Mouse (Mus musculus): ENCODE measurements around the gene Ppp5c.

The Ppp5c gene

DNA sequence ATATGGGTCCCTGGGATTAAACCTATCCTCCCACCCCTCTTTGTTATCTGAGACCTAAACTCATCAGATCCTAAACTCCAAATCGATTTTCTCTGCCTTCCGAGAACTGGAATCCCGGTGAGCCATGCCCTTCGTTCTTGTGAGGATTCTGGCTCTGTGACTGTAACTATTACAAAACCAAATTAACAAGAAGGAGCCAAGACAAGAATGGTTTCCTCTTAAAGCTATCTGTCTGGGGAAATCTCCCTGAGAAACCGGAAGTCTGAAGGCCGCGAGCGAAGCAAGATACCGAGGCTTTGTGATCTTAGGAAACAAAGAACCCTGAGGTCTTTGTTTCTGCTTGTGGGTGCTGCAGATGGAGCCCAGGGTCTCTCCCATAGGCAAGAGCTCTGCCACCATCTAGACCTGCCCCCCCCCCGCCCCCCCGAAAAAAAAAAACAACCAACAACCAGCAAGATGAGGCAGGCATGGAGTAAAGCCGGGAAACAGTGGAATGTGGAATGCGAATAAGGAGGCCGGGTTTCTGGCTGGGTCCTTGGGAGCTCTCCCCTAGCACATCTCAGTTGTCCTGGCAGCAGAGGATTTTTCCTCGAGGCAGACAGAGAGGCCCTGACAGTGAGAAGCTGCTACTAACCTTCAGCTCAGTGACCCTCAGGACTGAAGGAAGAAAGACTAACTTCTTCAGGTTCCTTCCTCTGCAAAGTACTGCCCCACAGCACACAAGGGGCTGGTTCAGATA, 37.5 kb downstream of the Ppp5c start:
- intact Hi-C loops (cut with DNase I) = no loop called here

DNA sequence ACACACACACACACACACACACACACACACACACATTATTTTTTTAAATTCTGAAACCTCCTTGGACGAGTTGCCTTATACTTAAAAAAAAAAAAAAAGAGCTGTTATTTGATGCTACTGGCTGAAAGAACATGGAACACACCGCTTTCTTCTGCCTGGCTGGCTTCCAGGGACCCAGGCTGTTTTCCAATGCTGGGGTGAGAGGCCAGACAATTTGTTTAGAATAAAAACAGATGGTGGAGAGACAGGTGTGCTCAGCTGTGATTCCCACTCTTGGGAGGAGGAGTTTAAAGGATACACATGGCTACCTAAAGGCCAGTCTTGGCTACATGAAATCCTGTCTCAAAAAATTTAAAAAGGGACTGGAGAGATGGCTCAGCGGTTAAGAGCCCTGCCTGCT, 39.3 kb downstream of the Ppp5c start:
- intact Hi-C loops (cut with DNase I) = no loop called here

DNA sequence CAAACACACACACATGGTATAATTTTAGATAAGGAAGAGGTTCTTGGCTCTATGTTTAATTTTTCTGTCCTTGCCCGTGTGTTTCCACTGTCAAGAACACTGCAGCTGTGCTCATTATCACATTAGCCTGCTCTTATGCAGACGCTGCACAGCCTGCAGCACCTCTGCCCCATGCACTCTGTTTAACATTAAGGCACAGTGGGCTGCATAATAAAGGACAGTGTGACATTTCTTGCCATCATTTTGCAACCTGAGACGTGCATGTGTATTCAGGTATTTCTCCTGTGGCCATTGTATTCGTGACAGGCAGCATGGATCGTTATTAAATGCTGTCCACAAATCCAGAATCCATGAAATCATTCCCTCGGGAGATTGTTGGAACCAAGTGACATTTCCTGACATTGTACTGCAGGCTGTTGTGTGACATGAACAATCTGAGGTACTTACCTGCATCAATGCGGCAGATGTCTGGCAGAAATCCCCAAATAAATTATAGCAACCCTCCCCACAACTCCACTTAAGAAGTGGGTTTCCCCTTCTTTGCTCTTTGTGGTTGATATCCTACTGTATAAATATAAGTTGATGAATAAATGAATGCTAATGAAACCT, 40.1 kb downstream of the Ppp5c start:
- intact Hi-C loops (cut with DNase I) = no loop called here

DNA sequence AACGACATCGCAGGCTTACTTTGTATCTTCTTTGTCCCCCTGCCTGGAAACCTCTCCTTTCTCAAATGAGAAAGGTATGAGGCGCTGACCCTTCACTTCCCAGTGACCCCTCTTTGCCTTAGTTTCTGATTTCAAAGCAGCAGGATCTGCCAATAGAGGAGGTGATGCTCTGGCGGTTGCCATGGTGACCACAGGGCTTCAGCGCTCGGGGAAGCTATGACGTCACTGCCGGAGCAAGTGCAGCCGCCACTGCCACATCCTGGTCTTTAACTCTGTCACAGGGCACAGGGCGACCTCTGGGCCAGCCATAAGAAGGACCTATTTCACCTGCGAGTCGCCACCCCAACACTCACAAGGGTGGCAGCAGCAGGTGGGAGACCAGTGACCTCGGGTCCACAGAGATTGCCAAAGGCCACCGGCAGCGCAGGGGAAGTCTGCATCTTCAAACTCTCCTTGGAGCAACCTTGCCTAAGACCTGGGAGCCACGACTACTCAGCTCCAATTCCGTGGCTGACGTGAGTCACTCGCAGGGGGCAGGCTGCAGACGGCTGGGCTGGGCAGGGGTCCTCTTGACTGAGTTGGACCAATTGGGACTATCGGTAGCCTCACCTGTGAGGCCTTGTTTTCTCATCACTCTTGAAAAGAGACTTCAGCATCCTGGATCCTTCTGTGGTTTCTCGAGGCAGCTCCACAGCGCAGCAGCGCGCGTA, 44.7 kb downstream of the Ppp5c start, which contains the start of gene Gm42372:
Gene Gm42372 (plus strand): TSS at position 228 of the 710 bp plus-strand sequence.
- intact Hi-C loops (cut with DNase I) = no loop called here

DNA sequence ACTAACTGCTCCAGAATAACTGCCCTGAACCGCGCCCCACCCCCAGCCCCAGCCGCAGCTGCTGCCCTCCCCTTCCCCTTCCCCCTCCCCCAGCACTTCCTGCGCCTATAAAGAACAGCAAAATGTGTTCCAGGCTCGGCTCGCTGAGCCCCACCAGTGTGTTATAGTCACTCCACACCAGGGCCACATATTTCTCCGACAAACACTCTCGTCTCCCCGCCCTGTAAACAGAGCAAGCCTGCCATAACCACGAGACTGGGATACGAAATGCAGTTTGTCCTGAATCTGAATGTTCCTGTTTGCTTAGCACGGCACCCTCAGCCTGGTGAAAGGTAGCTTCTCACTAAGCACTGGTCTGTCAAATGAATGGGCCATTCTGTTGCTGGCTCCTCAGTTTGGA, 47.4 kb downstream of the Ppp5c start:
- intact Hi-C loops (cut with DNase I) = no loop called here

DNA sequence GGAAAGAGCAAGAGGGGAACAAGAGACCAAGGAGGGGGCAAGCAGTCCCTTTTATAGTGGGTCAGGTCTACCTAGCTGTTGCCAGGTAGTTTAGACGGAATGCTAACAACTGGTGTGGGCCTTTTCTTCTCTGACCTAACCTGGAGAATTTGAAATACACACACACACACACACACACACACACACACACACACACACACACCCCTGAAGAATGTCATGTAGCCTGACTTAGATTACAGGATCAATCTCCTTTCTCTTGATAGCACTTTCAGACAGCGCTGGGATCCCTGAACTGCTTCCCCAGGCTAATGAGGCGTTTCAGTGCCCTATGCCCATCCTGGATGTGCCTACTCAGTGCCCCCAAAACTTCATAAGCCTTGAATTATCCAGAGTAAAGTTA, 49.1 kb downstream of the Ppp5c start:
- intact Hi-C loops (cut with DNase I) = no loop called here

DNA sequence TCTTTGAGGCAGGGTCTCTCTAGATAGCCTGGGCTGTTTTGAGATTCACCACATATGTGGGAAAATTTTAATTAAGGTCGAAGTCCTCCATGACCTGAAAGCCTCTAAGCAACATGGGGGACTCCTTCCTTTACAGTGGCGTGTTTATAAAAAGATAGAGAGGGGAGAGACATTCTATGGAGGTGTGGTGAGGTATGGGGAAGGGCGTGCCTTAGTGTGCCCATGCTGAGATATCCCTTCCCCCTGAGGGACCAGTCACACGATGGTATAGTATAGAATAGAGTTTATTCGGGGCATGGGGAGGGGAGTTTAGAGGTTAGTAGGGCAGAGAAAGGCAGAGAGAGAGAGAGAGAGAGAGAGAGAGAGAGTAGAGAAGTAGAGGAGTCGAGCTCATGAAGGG, 49.6 kb downstream of the Ppp5c start:
- intact Hi-C loops (cut with DNase I) = no loop called here

DNA sequence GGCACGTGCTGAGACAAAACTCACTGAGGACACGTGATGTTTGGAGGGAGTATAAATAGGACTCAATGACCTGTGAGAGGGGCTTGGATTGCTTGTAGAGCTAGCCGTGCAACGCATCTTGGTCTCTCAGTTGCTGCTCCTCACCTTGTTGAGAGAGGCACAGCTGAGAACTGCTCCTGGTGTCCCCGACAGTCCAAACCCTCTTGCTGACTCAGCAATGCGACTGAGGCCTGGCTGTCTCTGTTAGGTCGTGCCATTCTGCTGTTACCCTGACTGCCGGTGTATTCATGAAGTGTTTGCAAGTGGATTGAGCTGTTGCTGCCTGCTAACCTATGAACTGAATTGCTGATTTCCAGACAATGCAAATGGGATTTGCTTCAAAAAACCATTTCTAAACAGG, 51.4 kb downstream of the Ppp5c start:
- intact Hi-C loops (cut with DNase I) = no loop called here

DNA sequence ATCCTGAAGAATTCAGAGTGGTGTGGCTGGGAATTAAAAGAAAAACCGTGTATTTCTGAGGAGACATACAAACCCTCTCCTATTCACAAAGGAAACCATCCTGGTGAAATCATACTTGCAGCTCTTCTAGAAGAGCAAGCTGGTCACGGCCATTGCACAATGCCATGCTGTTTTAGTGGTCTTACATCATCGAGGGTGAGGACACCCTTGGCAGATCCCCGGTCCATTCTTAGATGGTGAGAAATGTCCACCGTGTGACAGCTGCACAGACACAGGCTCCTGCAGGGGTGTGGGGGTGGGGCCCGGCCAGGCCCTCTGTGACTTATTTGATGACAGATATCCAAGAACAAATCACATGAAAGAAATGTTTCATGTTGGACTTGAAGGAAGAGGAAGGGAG, 53.7 kb downstream of the Ppp5c start:
- intact Hi-C loops (cut with DNase I) = no loop called here

DNA sequence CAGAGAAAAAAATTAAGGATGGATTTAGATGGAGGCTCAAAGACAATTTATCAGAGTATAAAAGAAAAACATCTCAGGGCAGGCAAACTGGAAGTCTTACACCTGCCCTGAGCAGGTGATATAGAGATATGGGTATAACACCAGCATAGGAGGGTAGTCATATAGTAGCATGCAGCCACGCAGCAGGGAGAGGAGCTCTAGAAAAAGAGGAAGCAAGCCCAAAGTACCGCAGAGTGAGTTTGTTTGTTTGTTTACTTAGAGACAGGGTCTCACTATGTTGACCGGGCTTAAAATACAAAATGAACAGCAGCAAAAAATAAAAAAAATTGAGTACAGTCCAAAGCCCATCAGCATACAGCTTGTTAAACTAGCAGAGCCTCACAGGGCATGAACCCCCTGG, 56.6 kb downstream of the Ppp5c start:
- intact Hi-C loops (cut with DNase I) = no loop called here

DNA sequence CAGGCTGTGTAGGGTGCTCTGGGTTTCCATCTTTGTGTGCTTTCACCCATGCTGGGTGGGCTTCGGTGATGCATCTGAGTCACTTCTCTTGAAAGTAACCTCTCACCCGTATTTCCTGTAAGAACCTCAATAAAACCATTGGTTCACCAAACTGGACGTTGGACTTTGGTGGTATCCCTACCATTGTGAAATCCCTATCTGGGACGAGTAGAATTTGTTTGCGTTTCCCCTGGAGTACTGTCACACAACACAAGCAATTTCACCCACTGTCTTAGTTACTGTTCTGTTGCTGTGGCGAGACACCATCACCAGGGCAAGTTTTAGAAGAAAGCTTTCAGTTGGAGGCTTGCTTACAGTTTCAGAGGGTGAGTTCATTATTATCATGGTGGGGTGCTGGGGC, 59.3 kb downstream of the Ppp5c start:
- intact Hi-C loops (cut with DNase I) = no loop called here

DNA sequence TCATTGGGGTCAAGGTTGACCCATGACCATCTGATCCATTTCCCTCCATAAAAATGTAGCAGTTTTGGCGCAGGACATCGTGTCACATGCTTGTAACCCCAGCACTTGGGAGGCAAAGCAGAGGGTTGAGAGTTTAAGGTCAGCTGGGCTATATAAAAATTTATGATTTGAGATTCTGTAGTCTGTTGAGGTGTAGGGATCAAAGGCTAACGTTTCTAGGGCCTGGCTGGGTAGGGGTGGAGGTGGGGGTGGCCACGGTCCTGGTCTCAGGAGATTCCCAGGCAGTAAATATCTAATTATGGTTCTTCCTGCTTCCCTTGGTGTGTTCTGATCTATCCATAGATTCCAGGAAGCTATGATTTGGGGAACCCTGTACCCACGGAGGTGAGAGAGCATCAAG, 66.0 kb downstream of the Ppp5c start:
- intact Hi-C loops (cut with DNase I) = no loop called here

DNA sequence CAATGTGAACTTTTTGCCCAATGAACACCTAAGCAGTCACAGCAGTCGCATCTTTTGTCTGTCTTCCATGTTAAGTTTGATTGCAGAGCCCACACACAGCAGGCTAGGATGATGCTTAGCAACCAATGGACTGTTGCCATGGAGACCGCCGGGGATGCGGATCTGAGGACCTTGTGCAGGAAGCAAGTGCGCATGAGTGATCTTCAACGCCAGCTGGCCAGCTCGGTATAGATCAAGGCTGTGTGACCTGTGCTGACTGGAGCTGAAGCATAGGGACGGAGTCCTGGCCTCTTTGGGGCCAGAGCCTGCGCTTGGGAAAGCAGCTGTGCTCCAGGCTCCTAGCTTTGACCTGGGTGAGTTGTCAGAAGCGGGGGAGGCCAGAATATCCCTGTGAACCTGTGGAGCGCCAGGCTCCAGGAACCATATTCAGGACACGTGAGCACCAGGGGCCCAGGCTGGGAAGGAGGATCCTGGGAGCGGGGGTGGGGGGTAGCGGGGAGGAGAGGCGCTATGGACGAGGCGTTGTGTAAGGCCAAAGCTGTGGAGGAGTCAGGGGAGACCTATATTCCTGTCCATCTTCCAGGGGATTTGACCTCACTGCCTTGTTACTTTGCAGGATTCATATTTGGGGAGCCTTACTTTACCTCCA, 68.1 kb downstream of the Ppp5c start, which contains the start of gene Pnmal1:
Gene Pnmal1 (plus strand): TSS at position 141 of the 649 bp plus-strand sequence.
- intact Hi-C loops (cut with DNase I) = no loop called here

DNA sequence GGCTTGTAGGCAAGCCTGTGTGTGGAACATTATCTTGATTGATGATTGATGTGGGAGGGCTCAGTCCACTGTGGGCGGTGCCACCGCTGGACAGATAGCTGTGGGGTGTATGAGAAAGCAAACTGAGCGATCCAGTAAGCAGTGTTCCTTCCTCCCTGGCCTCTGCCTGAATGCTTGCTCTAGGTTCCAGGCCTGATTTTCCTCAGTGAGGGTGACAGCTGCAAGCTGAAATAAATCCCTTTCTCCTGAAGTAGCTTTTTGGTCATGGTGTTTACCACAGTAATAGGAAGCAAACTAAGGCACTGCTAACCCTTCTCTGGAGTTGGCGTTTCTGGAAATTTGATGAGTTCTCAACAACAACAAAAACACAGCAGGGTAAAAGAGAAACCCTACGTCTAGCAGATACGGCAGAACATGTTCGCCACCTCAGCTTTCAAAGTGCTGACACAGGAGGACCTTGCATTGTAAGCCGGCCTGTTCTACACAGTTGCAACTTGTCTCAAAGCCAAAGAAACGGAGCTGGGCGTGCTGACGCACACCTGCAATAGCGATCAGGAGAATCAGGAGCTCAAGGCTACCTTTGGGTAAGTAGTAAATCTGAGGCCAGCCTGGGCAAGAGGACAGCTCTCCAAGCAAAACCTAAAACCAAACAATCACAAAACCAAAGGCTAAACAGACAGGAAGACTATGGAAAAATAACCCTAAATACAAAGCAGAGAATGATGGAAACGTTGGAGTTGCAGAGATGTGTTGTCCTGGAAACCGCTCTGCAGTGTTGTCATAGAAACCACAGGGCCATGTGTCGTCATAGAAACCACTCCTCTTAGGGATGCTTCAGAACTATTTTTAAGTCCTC, 71.1 kb downstream of the Ppp5c start:
- intact Hi-C loops (cut with DNase I) = no loop called here

DNA sequence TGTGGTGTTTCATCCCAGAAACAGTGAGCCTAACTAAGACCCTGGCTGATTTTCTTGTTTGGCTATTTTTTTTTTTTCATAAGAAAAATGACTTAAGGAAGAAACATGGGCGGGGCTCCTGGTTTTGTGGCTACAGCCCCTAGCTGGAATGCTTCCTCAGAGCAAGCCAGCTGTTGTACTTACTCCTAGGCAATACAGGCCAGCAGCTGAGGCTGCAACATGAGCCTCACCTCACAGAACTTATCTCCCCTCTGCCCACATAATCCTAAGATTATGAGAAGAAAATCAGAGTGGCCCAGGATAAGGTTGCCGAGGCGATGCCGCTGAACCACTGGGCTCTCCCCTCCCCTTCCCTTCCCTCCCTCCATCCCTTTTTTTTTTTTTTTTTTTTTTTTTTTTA, 72.0 kb downstream of the Ppp5c start:
- intact Hi-C loops (cut with DNase I) = no loop called here

Data from adrenal gland (tissue).